ENCODE assay signal across 8 mouse cellular contexts in the genomic region with DNA sequence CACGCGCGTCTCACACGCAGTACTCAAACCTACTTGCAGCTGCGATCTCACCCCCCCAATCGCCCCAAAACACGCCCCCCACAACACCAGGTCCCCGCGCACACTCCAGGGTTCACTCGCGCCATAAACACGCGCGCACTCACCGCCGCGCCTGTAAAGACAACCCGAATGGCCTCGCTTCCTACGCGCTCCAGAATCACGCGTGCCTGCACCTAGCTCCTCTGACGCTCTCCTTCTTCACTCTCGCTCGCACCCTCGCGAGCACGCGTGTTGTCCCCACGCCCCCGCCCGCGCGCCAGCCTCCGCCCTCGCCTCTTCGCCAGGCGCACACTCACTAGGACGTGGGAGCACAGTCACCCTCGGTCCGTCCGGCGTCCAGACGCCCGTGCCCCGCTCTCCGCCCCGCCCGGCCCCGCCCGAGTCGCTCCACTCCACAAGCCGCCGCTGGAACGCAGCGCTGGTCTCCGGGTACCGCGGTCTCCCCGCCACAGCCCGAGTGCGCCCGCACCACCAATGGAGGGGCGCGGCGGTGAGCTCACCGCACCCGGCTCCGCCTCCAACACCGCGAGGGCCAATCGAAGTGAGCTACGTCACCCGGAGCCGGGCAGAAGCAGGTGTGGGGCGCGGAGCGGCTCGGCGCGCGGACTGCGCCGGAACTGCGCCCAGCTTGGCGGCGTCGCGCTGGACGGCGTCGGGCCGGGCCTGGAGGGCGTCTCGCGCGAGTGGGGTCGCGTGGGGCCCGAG. TPM values are rescaled to one million over a fixed set of nuclear protein-coding genes. Genes with fewer than 3 reads are reported as not detected.
DNase-seq lines count a peak whose midpoint lies in the region; ATAC-seq and TF ChIP-seq lines count a peak whose summit lies in the region.

No protein-coding gene starts in this region.

- H3K27me3 ChIP-seq in hindbrain, embryonic 16.5 days (replicated peaks; ENCODE audit: control insufficient read depth, insufficient read depth, low read length): no peaks in the 10 kb centered on the region

- TF ChIP-seq CTCF in left cerebral cortex, adult 2 months (IDR thresholded peaks at IDR 0.05): no peak

- WGBS in hindbrain, embryonic 16.5 days: under 1% methylated on average over 91 of the region's 101 CpGs

- peak; percentile 88 to 94 for DNase-seq in cerebellum, postnatal 4 days (ENCODE audit: low spot score in 2 of 2)
- DNase-seq in gastrocnemius, adult 8-10 months (ENCODE audit: low spot score in 2 of 2): peak; percentile 66 to 78
- DNase-seq in left cerebral cortex, adult 2 months (ENCODE audit: extremely low spot score in 1 of 2, low spot score in 2 of 2): peak; percentile 91 to 92
- peak; percentile 82 for DNase-seq in lung, postnatal 36 days
- peak; percentile 93 for DNase-seq in retina, postnatal 7 days (ENCODE audit: low read depth, low spot score)
- peak; percentile 46 to 55 for DNase-seq in thymus, postnatal 36 days

- peaks cover 26% of the 10 kb centered on the region for H3K4me1 ChIP-seq in hindbrain, embryonic 16.5 days (ENCODE audit: control insufficient read depth, insufficient read depth, low read depth, low read length)

- H3K36me3 ChIP-seq in hindbrain, embryonic 16.5 days (ENCODE audit: control insufficient read depth, insufficient read depth, low read length): no peaks in the 10 kb centered on the region

- peak overlapping the region; percentile 64 for H3K4me2 ChIP-seq in hindbrain, embryonic 16.5 days (ENCODE audit: low read length)

- H3K4me3 ChIP-seq in hindbrain, embryonic 16.5 days (ENCODE audit: low read length): peak overlapping the region; percentile 85
- H3K4me3 ChIP-seq in left cerebral cortex, adult 2 months: peak overlapping the region; percentile 84

- peak overlapping the region; percentile 94 for H3K9ac ChIP-seq in hindbrain, embryonic 16.5 days (ENCODE audit: low read depth, low read length)

- intact Hi-C loops in left cerebral cortex, adult 2 months (cut with DNase I): loop anchor here (2.0 kb wide), 1 partner anchor 21 kb away; no protein-coding TSS in a partner anchor

- H3K9me3 ChIP-seq in hindbrain, embryonic 16.5 days (ENCODE audit: control insufficient read depth, low read length): no peaks in the 10 kb centered on the region

- peak overlapping the region; percentile 97 for H3K27ac ChIP-seq in hindbrain, embryonic 16.5 days (ENCODE audit: low read depth, low read length)
- H3K27ac ChIP-seq in left cerebral cortex, adult 2 months: peak overlapping the region; percentile 92

- ATAC-seq in activated CD4-positive, CD25-positive, alpha-beta regulatory T cell, adult 4 months: peak; percentile 88
- ATAC-seq in hindbrain, embryonic 16.5 days: peak; percentile 98

RNA-seq across cellular contexts. Expression of a gene that starts 18.8 kb away (rescaled TPM):
- polyA plus RNA-seq in activated CD4-positive, CD25-positive, alpha-beta regulatory T cell, adult 4 months (2017; shearing (Covaris generic)): not detected
- not detected for total RNA-seq in gastrocnemius, adult 8-10 months (2022)
- not detected in 2 replicates for polyA plus RNA-seq in hindbrain, embryonic 16.5 days (2015; fragmentation: Nextera tagmentation; extraction: Ambion mirVana)
- not detected for total RNA-seq in left cerebral cortex, adult 2 months (2021)

RNA-seq across cellular contexts. Expression of a gene that starts 50.4 kb away (rescaled TPM):
- polyA plus RNA-seq in activated CD4-positive, CD25-positive, alpha-beta regulatory T cell, adult 4 months (2017; shearing (Covaris generic)): 10 to 100 TPM; 47.9 to 50.8 TPM
- total RNA-seq in gastrocnemius, adult 8-10 months (2022): 10 to 100 TPM; 51.9 to 60.7 (median 57.1) TPM
- 54.6 and 55.7 TPM in 2 replicates for polyA plus RNA-seq in hindbrain, embryonic 16.5 days (2015; fragmentation: Nextera tagmentation; extraction: Ambion mirVana)
- total RNA-seq in left cerebral cortex, adult 2 months (2021): 10 to 100 TPM; 29.6 to 32.5 TPM

Comparison
In these comparisons a context has a peak if more than half of its experiments do, and no peak if none do; other contexts are left out.
1. Peak in every context shown above with its lines: DNase-seq, ATAC-seq, H3K4me3 ChIP-seq and H3K27ac ChIP-seq.